Mouse (Mus musculus): ENCODE data around the gene Zfp367. TPM values are rescaled to one million over a fixed set of nuclear protein-coding genes. Genes with fewer than 3 reads are reported as not detected.

Zfp367 gene
- total RNA-seq, 2 experiments from 2014 or later, result 21.0 to 25.3 TPM

GRCm38 (mm10) chr13:64105690-64106089 lies 47.3 kb downstream of the Zfp367 start:
- intact Hi-C loops (cut with DNase I), result loop anchor here (10.0 kb wide), 1 partner anchor 199 kb away; no protein-coding TSS in a partner anchor
- DNase-seq (ENCODE audit: low spot score in 2 of 2), result no peak

DNA sequence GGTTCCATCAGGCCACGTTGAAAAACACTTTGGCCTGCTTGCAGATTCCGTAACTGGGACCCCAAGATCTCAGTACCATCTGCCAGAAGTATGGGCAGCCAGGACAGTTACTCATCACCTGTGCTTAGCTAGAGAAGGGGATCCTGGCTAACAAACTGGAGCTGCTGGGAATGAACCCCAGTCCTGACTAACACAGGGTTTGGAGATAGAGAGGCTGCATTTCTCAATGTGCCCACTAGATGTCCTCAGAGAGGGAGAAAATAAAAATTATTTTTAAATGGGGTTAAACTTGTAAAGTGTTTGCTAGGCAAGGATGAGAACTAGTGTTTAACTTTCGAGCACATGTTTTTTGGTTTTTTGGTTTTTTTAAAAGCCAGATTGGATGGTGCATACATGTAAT lies 52.8 kb downstream of the Zfp367 start:
- intact Hi-C loops (cut with DNase I), result loop anchor here (10.0 kb wide), 1 partner anchor 205 kb away; no protein-coding TSS in a partner anchor
- peak; percentile 10 to 31 for DNase-seq (ENCODE audit: low spot score in 2 of 2)

DNA sequence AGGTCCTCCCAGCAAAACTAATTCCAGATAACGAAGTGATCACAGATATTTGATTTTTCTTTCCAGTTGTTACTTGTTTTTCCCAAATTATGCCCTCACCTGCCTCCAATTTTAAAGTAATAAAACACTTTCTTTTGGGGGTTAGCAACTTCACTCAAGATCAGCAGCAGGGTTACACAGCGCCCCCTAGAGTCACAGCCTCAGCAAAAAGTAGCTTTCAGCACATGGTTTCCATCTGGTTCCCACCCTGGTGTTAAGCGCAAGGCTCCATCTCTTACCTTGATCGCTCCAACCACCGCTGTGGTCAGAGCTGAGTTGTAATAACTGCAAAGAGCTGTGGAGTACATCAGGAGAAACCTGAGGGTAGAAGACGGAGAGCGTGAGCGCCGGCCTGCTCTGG lies 54.0 kb downstream of the Zfp367 start:
- peak in 1 of 2 experiments; percentile 10 for DNase-seq (ENCODE audit: low spot score in 2 of 2)
- intact Hi-C loops (cut with DNase I), result no loop called here

- intact Hi-C loops (cut with DNase I), result loop anchor here (5.0 kb wide), 2 partner anchors 41 to 56 kb away; no protein-coding TSS in a partner anchor
- DNase-seq (ENCODE audit: low spot score in 2 of 2), result peak; percentile 71 to 78
These were observed 59.7 kb downstream of the Zfp367 start for GRCm38 (mm10) chr13:64093341-64093740.

DNA sequence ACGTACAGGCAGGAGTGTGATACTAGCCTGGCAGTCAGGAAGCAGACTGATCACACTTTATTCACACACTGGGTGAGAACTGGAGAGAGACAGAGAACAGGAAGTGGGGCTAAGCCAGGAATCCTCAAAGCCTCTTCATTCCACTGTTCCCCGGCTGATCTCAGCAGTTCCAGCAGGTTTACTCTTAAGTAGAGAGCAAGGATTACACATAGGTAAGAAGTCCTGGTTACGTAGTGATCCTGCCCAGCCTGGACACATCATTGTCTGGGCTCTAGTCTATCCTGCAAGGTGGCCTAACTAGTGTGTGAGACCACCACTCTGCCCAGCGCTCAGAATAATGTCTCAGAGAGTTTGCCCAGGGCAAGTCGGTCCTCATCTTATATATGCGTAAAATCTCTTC lies 60.2 kb downstream of the Zfp367 start:
- intact Hi-C loops (cut with DNase I), result loop anchor here (5.0 kb wide), 2 partner anchors 40 to 55 kb away; no protein-coding TSS in a partner anchor
- DNase-seq (ENCODE audit: low spot score in 2 of 2), result no peak

DNA sequence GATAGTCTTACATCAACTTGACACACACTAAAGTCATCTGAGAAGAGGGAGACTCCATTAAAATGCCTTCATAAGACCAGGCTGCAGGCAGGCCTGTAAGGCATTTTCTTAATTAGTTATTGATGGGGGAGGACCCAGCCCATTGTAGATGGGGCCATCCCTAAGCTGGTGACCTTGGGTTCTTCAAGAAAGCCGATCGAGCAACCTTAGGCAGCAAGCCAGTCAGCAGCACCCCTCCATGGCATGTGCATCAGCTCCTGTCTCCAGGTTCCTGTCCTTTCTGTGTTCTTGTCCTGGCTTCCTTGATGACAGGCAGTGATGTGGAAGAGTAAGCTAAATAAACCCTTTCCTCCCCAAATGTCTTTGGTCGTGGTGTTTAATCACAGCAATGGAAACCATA lies 60.9 kb downstream of the Zfp367 start:
- DNase-seq (ENCODE audit: low spot score in 2 of 2), result no peak

DNA sequence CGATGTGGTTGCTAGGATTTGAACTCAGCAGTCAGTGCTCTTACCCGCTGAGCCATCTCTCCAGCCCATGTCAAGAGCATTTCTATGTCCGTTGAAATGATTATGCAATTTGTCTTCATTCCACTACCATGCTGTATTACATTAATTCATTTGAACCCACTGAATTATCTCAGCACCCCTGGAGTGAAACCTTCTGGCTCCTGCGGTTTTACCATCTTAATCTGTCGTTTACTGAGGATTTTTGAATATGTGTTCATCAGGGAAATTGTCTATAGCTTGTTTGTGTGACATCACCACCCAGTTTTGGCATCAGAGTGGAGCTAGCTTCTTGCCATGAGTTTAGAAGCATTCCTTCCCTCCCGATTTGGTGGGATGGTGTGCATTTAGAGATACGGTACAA lies 62.0 kb downstream of the Zfp367 start:
- DNase-seq (ENCODE audit: low spot score in 2 of 2), result no peak
- intact Hi-C loops (cut with DNase I), result loop anchor here (5.0 kb wide), 2 partner anchors 39 to 54 kb away; no protein-coding TSS in a partner anchor

More for the DNA sequence above, 60.9 kb downstream of the Zfp367 start:
- intact Hi-C loops (cut with DNase I), result loop anchor here (5.0 kb wide), 2 partner anchors 40 to 55 kb away; no protein-coding TSS in a partner anchor

DNA sequence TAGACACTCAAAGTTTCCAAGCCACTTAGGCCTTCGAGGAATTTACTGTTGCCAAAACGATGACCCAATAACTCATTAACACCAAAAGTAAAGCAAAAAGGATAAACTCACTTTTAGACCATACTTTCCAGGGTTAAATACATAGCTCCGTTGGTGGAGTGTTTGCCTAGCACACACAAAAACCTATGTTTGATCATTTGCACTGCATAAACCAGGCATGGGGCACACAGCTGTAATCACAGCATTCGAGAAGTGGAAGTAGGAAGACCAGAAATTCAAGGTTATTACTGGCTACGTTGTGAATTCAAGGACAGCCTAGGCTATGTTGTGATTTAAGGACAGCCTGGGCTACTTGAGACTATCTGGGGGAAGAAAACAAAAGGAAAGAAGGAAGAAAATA lies 62.7 kb downstream of the Zfp367 start:
- no peak for DNase-seq (ENCODE audit: low spot score in 2 of 2)
- intact Hi-C loops (cut with DNase I), result loop anchor here (5.0 kb wide), 2 partner anchors 38 to 53 kb away; no protein-coding TSS in a partner anchor

DNA sequence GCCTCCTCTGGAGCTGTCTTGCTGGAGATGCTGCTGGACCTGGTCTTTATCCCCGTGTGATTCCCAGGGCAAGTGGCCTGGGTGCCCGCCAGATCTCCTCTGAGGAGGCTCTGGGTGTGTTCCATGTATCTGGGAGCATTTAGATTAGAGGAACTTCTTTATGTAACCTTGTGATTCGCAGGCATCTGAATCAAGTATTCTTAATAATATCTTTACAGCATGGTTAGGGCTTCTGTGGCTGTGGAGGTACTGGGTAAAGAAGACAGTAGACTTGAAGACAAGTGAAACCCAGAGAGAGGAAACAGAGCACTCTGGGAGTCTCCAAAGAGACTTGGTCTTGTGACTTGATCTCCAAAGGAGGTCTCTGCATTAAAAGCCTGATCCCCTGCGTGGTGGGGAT lies 63.9 kb downstream of the Zfp367 start, which contains the start of gene Hsd17b3:
Gene Hsd17b3, minus strand, starts transcription at position 101 of the 400 bp plus-strand sequence.
- intact Hi-C loops (cut with DNase I), result no loop called here
- no peak for DNase-seq (ENCODE audit: low spot score in 2 of 2)

GRCm38 (mm10) chr13:64088057-64088456 lies 64.9 kb downstream of the Zfp367 start:
- DNase-seq (ENCODE audit: low spot score in 2 of 2), result peak in 1 of 2 experiments; percentile 10
- intact Hi-C loops (cut with DNase I), result no loop called here

- no peak for DNase-seq (ENCODE audit: low spot score in 2 of 2)
- intact Hi-C loops (cut with DNase I), result no loop called here
These were observed 67.0 kb downstream of the Zfp367 start for GRCm38 (mm10) chr13:64086036-64086435.

DNA sequence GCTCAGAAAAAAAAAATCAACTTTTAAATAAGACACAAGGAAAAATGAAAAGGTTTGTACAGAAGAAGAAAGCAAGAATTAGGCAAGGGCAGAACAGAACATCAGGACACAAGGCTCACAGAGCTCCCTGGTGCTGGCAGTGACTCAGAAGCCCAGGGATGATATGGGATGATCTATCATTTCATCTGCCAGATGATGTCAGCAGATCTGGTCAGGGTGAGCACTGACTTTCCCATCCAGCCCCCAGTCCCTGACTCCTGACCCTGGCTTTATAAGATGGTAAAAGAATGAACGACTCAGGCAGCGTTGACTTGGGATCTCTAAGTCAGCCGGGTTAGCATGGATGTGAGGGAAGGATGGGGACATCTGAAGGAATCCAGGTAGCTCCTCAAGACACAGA lies 69.7 kb downstream of the Zfp367 start:
- DNase-seq (ENCODE audit: low spot score in 2 of 2), result no peak
- intact Hi-C loops (cut with DNase I), result no loop called here

Other genes starting within 250 kb of the Zfp367 start
- gene Hsd17b3, start 64.0 kb downstream of the Zfp367 start, total RNA-seq (2021), result not detected
- gene Slc35d2, start 23.8 kb downstream of the Zfp367 start, total RNA-seq (2021), result under 1 TPM; 0.34 to 0.78 TPM
- 100 to 1,000 TPM; 185 to 191 TPM for gene Habp4, start 8.6 kb upstream of the Zfp367 start, total RNA-seq (2021)
- gene Cdc14b, start 122.1 kb upstream of the Zfp367 start, total RNA-seq (2021), result 10 to 100 TPM in 1 of 2 experiments, 1 to 10 TPM in 1; 9.8 to 10.3 TPM
- gene Aaed1, start 159.5 kb upstream of the Zfp367 start, total RNA-seq (2021), result 10 to 100 TPM; 16.8 to 19.2 TPM
- 100 to 1,000 TPM; 139 to 150 TPM for gene Ctsl, start 217.7 kb upstream of the Zfp367 start, total RNA-seq (2021)